Mouse (Mus musculus): ENCODE data around the gene Clec2h. TPM values are rescaled to one million over a fixed set of nuclear protein-coding genes. Genes with fewer than 3 reads are reported as not detected.

Clec2h gene
- total RNA-seq, 2 experiments from 2014 or later = 0.40 to 0.98 TPM

Other genes starting within 250 kb of the Clec2h start
- gene Itfg2, start 237.5 kb upstream of the Clec2h start, total RNA-seq (2021) = 10 to 100 TPM; 17.0 to 22.0 TPM
- gene Fkbp4, start 223.7 kb upstream of the Clec2h start, total RNA-seq (2021) = 100 to 1,000 TPM; 352 to 419 TPM
- gene Pzp, start 135.7 kb upstream of the Clec2h start, total RNA-seq (2021) = 1 to 10 TPM; 2.0 to 3.4 TPM
- gene A2ml1, start 80.8 kb upstream of the Clec2h start, total RNA-seq (2021) = 1 to 10 TPM in 1 of 2 experiments, not detected in 1; 2.4 TPM
- not detected for gene Klrb1a, start 38.9 kb upstream of the Clec2h start, total RNA-seq (2021)
- not detected for gene Klrb1, start 60.7 kb downstream of the Clec2h start, total RNA-seq (2021)
- not detected for gene Klrb1c, start 126.8 kb downstream of the Clec2h start, total RNA-seq (2021)
- not detected for gene Gm44511, start 163.9 kb downstream of the Clec2h start, total RNA-seq (2021)
- under 1 TPM; 0.21 to 0.45 TPM for gene Klrb1b, start 163.9 kb downstream of the Clec2h start, total RNA-seq (2021)
- under 1 TPM in 1 of 2 experiments, not detected in 1; 0.62 TPM for gene Clec2i, start 225.2 kb downstream of the Clec2h start, total RNA-seq (2021)
- gene BC035044, start 228.7 kb downstream of the Clec2h start, total RNA-seq (2021) = 1 to 10 TPM in 1 of 2 experiments, under 1 TPM in 1; 0.45 to 1.4 TPM